Mouse (Mus musculus): ENCODE measurements around the gene Gm2001. TPM values are rescaled to one million over a fixed set of nuclear protein-coding genes. Genes with fewer than 3 reads are reported as not detected.
"Not testable (repeated sequence)": the region's sequence is repeated elsewhere in the genome, so short reads cannot be mapped to it uniquely, and the experiment has no call there.

Gene Gm2001
- total RNA-seq (2017) = not detected in 2 replicates

DNA sequence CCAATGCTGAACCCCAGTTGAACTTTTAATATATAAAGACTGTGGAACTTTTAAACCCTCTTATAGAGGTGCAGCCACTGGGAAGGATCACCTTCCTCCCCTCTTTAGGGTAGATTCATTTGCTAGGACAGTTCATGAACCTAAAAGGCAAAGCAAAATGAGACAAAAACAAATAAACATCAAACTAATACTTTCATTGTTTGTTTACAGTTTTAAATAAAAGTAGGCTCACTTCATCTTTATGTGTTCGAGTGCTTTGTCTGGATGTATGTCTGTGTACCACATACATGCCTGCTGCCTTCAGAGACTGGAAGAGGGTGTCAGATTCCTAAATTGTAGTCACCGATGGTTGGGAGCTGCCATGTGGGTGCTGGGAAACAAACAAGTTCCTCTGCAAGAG, at the start of gene Gm2001:
Gm2001 (minus strand) TSS at position 101 of the 400 bp plus-strand sequence.
- ATAC-seq (replicated peaks in 1 of 2; ENCODE audit: insufficient read depth in 1 of 2, low FRiP score in 2 of 2, low TSS enrichment in 1 of 2, low read depth in 1 of 2, poor library complexity in 2 of 2, severe bottlenecking in 2 of 2) = not testable (repeated sequence)

DNA sequence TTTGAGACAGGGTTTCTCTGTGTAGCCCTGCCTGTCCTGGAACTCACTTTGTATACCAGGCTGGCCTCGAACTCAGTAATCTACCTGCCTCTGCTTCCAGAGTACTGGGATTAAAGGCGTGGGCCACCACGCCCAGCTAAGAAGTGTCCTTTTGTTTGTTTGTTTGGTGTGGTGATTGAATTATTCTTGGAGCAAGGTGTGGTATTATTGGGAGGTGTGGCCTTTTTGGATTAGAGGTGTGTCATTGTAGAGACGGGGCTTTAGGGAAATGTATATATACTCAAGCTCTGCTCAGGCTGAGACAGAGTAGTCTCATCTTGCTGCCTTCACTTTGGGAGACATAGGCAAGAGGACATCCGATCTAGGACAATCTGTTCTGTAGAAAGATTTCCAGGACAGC, 31.6 kb upstream of the Gm2001 start, which contains the start of gene Gm2016:
Gm2016 (plus strand) TSS at position 301 of the 400 bp plus-strand sequence.
- not testable (repeated sequence) for ATAC-seq (replicated peaks in 1 of 2; ENCODE audit: insufficient read depth in 1 of 2, low FRiP score in 2 of 2, low TSS enrichment in 1 of 2, low read depth in 1 of 2, poor library complexity in 2 of 2, severe bottlenecking in 2 of 2)

DNA sequence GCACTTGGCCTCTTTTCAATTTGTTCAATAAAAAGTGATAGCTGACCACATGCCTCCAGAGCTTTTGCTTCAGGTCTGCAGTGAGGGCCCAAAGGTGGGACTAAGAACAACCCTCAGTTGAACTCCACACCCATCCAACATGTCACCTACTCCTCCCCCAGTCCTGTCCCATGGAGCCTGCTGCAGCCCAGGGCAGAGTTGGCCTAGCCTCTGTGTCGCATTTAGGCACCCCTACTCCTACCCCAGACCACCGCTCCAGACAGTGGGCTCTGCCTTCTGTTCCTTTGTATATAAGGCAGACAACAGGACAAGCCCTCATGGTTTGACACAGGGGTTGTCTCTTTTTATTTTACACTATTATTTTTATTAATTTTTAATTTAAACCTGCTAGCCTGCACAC, 21.9 kb upstream of the Gm2001 start:
- peak in 1 of 2 experiments; percentile 48; a peak in 1 of 4 replicates for ATAC-seq (replicated peaks in 1 of 2; ENCODE audit: insufficient read depth in 1 of 2, low FRiP score in 2 of 2, low TSS enrichment in 1 of 2, low read depth in 1 of 2, poor library complexity in 2 of 2, severe bottlenecking in 2 of 2)

DNA sequence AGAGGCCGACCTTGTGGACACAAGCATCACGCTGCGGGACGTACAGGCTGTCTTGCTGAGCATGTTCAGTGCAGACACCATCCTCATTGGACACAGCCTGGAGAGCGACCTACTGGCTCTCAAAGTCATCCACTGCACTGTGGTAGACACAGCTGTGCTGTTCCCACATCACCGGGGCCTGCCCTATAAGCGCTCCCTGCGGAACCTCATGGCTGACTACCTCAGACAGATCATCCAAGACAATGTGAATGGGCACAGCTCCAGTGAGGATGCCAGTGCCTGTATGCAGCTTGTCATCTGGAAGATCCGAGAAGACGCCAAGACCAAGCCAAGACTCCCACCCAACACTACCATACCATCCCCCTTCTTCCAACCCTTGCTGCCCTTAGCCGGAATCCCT, 21.5 kb upstream of the Gm2001 start:
- not testable (repeated sequence) for ATAC-seq (replicated peaks in 1 of 2; ENCODE audit: insufficient read depth in 1 of 2, low FRiP score in 2 of 2, low TSS enrichment in 1 of 2, low read depth in 1 of 2, poor library complexity in 2 of 2, severe bottlenecking in 2 of 2)

DNA sequence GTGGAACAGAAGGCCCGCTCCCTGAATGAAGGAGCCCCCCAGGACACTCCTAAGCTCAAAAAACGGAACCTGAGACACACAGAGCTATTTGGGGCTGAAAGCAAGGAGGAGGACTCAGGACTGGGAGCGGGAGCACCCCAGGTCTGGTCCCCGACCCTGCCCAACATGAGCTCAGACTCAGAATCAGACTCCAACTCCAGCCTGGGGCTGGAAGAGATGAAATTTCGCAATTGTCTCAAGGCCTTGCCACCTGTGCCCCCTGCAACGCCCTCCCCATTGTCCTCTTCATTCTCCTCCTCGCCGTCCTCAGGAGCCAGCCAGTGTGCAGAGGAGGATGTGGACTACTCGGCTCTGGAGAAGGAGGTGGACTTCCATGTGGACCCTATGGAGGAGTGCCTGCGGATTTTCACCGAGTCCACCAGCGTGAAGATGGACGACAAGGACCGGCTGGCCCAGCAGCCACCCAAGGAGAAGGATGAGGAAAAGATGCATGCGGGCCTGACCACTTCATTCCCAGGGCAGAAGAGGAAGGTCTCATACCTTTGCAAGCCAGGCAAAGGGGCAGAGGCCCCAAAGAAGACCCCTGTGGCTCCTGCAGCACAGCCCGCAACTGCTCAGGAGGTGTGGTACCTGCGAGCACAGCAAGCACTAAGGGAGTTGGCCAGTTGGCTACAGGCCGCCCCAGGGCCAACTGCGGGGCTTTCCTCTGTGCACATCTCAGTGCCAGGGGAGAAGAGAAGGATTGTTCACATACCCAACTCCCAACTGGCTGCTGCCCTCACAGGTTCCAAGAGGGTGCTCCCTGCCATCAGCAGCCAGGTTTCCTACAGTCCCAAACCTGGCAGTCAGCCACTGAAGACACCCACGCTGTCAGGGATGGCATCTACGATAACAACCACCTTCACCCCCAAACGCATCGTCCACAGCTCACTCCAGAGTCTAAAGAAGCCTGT, 19.9 kb upstream of the Gm2001 start:
- ATAC-seq (replicated peaks in 1 of 2; ENCODE audit: insufficient read depth in 1 of 2, low FRiP score in 2 of 2, low TSS enrichment in 1 of 2, low read depth in 1 of 2, poor library complexity in 2 of 2, severe bottlenecking in 2 of 2) = not testable (repeated sequence)

DNA sequence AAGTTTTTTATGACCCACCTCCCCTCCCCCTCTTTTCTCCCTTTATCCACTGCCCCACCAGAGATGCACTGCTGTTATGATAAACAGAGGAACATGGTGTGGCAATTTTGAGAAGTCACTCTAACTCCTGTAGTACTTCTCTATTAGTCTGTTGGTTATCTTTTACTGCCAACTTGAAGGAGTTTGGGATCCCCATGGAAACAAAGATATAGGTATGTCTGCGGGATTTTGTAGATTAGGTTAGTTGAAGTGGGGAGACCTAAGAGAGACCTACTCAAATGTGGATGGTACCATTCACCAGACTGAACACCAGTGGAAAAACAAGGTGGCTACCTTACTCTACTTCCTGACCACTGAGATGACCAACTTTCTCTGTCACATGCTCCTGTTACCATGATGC, 13.9 kb upstream of the Gm2001 start:
- ATAC-seq (replicated peaks in 1 of 2; ENCODE audit: insufficient read depth in 1 of 2, low FRiP score in 2 of 2, low TSS enrichment in 1 of 2, low read depth in 1 of 2, poor library complexity in 2 of 2, severe bottlenecking in 2 of 2) = not testable (repeated sequence)

DNA sequence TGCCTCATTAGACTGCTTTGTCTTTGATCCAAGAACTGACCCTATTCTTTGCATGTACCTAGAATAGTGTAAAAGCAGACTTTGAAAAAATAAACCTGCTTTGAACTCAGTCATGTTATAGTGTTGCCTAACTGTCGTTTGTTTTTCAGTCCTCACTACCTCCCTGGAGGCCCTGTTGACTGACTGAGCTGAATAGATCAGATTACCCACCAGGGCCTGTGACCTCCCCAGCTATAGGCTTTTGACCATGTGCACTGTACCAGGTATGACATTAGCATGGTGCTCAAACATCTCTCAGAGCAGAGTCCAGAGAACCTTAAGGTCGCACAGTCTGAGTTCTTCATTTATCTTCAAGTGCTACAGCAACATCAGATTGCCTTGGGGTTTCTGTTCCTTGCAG, 8.5 kb upstream of the Gm2001 start:
- ATAC-seq (replicated peaks in 1 of 2; ENCODE audit: insufficient read depth in 1 of 2, low FRiP score in 2 of 2, low TSS enrichment in 1 of 2, low read depth in 1 of 2, poor library complexity in 2 of 2, severe bottlenecking in 2 of 2) = not testable (repeated sequence)

DNA sequence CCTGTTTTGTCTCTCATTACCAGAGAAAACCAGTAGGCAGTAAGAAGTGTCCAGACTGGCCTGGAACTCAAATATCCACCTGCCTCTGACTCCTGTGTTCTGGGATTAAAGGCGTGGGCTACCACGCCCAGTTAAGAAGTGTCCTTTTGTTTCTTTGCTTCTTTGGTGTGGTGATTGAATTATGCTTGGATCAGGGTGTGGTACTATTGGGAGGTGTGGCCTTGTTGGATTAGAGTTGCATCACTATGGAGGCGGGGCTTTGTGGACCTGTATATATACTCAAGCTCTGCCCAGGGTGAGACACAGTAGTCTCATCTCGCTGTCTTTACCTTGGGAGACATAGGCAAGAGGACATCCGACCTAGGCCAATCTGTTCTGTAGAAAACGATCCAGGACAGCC, 25.9 kb downstream of the Gm2001 start, which contains the start of gene BB287469:
BB287469 (plus strand) TSS at position 301 of the 400 bp plus-strand sequence.
- not testable (repeated sequence) for ATAC-seq (replicated peaks in 1 of 2; ENCODE audit: insufficient read depth in 1 of 2, low FRiP score in 2 of 2, low TSS enrichment in 1 of 2, low read depth in 1 of 2, poor library complexity in 2 of 2, severe bottlenecking in 2 of 2)

DNA sequence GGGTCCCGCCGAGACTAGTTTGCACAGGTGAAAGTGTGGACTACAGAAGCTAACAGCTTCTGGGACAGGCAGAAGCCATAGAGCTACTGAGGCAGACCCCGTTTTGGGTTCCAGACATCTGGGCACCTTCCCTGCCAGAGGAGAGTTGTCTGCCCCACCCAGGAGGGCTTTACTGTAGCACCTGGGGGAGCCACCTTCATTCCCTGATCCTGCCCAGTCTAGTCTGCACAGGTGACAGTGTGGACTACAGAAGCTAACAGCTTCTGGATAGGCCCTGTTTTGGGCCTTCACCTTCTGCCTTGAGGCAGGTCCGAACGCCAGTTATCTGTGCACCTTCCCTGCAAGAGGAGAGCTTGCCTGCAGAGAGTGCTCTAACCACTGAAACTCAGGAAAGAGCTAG, 44.2 kb downstream of the Gm2001 start:
- ATAC-seq (replicated peaks in 1 of 2; ENCODE audit: insufficient read depth in 1 of 2, low FRiP score in 2 of 2, low TSS enrichment in 1 of 2, low read depth in 1 of 2, poor library complexity in 2 of 2, severe bottlenecking in 2 of 2) = not testable (repeated sequence)

DNA sequence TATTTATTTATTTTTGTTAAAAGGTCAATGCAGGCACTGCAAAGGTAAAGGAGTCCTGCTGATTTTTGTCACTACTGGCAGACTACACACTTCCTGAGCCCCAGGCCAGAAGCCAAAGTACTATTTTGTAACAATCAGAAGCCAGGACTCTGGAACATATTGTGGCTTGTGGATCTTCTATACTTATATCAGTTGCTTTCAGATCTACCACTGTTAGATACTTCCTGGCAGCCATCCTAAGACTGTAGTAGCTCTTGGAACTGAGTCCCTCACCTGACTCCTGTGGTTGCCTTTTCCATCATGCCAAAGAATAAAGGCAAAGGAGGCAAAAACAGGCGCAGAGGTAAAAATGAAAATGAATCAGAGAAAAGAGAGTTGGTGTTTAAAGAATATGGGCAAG, 46.9 kb downstream of the Gm2001 start, which contains the start of gene Gm21936:
Gm21936 (plus strand) TSS at position 301 of the 400 bp plus-strand sequence.
- not testable (repeated sequence) for ATAC-seq (replicated peaks in 1 of 2; ENCODE audit: insufficient read depth in 1 of 2, low FRiP score in 2 of 2, low TSS enrichment in 1 of 2, low read depth in 1 of 2, poor library complexity in 2 of 2, severe bottlenecking in 2 of 2)

Other genes starting within 250 kb of the Gm2001 start
- gene Oog1, start 239.7 kb downstream of the Gm2001 start, total RNA-seq (2017) = not detected in 2 replicates
- gene Gm4027, start 223.5 kb downstream of the Gm2001 start, total RNA-seq (2017) = not detected in 2 replicates
- not detected in 2 replicates for gene Gm16381, start 197.7 kb downstream of the Gm2001 start, total RNA-seq (2017)
- not detected in 2 replicates for gene Gm21319, start 66.6 kb downstream of the Gm2001 start, total RNA-seq (2017)
- not detected in 2 replicates for gene Gm21936, start 46.8 kb downstream of the Gm2001 start, total RNA-seq (2017)
- gene BB287469, start 25.8 kb downstream of the Gm2001 start, total RNA-seq (2017) = not detected in 2 replicates
- not detected in 2 replicates for gene Gm2016, start 31.7 kb upstream of the Gm2001 start, total RNA-seq (2017)
- not detected in 2 replicates for gene Gm2022, start 53.0 kb upstream of the Gm2001 start, total RNA-seq (2017)
- not detected in 2 replicates for gene Gm2035, start 77.5 kb upstream of the Gm2001 start, total RNA-seq (2017)
- gene Gm2042, start 111.7 kb upstream of the Gm2001 start, total RNA-seq (2017) = not detected in 2 replicates
- gene Gm2075, start 169.5 kb upstream of the Gm2001 start, total RNA-seq (2017) = not detected in 2 replicates
- not detected in 2 replicates for gene Gm6803, start 176.4 kb upstream of the Gm2001 start, total RNA-seq (2017)
- not detected in 2 replicates for gene Gm2056, start 184.7 kb upstream of the Gm2001 start, total RNA-seq (2017)
- gene Gm16368, start 241.4 kb upstream of the Gm2001 start, total RNA-seq (2017) = not detected in 2 replicates

Data from hematopoietic stem cell, adult 5-6 weeks (primary cell).